Mouse (Mus musculus) lung, adult 2 months (tissue): ENCODE results near the gene Micall1.

Experiments
- CTCF ChIP-seq: fragments of 200-500 bp; IDR thresholded peaks from 2 replicates; pipeline ENCODE4 v1.5.1; 2011; ENCODE audit warnings: mild to moderate bottlenecking, low read length, control low read depth; ENCODE audit not compliant: insufficient read depth
- POLR2A ChIP-seq: fragments of 200-500 bp; IDR thresholded peaks from 2 replicates; pipeline ENCODE4 v1.6.1; 2011; ENCODE audit warnings: low read depth, mild to moderate bottlenecking, control low read depth, low read length, borderline replicate concordance; ENCODE audit errors: extremely low read depth

GRCm38 (mm10) chr15:79131442-79131841, 22.7 kb downstream of the Micall1 start:
- TF ChIP-seq POLR2A (no peak; the same call in 1 of the 2 replicates), CTCF (no peak)
